Mouse (Mus musculus) lung, postnatal 10 days (tissue): ENCODE measurements at regions not wholly inside any gene's neighbourhood (a gene's known extent, or its start where the extent isn't known, plus 50 kb on each side); places are given as distances from the start of the nearest gene placed in this dataset.
A peak's percentile ranks its signal among the peaks of the same experiment; 100 is the strongest.

Experiments
- DNase-seq: peaks from one replicate; pipeline ENCODE4 v3.0.0; 2021

- DNase-seq, result no peak
Observed at GRCm38 (mm10) chr16:95929700-95930435, 60.9 kb downstream of the Psmg1 start.

- DNase-seq, result peak; percentile 42
Observed at GRCm38 (mm10) chr16:95928290-95929260, 62.2 kb downstream of the Psmg1 start.

- DNase-seq, result no peak
Observed at GRCm38 (mm10) chr16:95926558-95926957, 64.2 kb downstream of the Psmg1 start.

GRCm38 (mm10) chr16:95924716-95925115, 66.0 kb downstream of the Psmg1 start:
- no peak for DNase-seq

GRCm38 (mm10) chr16:95923991-95924390, 66.8 kb downstream of the Psmg1 start:
- no peak for DNase-seq

- no peak for DNase-seq
Observed at GRCm38 (mm10) chr16:95922369-95922934, 68.3 kb downstream of the Psmg1 start.

GRCm38 (mm10) chr16:95921169-95921568, 69.6 kb downstream of the Psmg1 start:
- no peak for DNase-seq

- no peak for DNase-seq
Observed at GRCm38 (mm10) chr16:95918651-95919425, 71.9 kb downstream of the Psmg1 start.

GRCm38 (mm10) chr16:95917635-95918407, 72.9 kb downstream of the Psmg1 start:
- no peak for DNase-seq

GRCm38 (mm10) chr16:95913879-95914278, 76.9 kb downstream of the Psmg1 start:
- DNase-seq, result no peak

GRCm38 (mm10) chr16:95904531-95905165, 86.1 kb downstream of the Psmg1 start:
- DNase-seq, result no peak

- no peak for DNase-seq
Observed at GRCm38 (mm10) chr16:95903383-95903913, 87.3 kb downstream of the Psmg1 start.

- DNase-seq, result no peak
Observed at GRCm38 (mm10) chr16:95902177-95902576, 88.6 kb downstream of the Psmg1 start.

- peak; percentile 22 for DNase-seq
Observed at GRCm38 (mm10) chr16:95901388-95901787, 89.4 kb downstream of the Psmg1 start.

- no peak for DNase-seq
Observed at GRCm38 (mm10) chr16:95900181-95900580, 90.6 kb downstream of the Psmg1 start.

- DNase-seq, result no peak
Observed at GRCm38 (mm10) chr16:95899672-95900071, 91.1 kb downstream of the Psmg1 start.

GRCm38 (mm10) chr16:95897843-95898242, 92.9 kb downstream of the Psmg1 start:
- no peak for DNase-seq

- DNase-seq, result no peak
Observed at GRCm38 (mm10) chr16:95896126-95896525, 94.6 kb downstream of the Psmg1 start.

- DNase-seq, result no peak
Observed at GRCm38 (mm10) chr16:95893534-95894290, 97.0 kb downstream of the Psmg1 start.

- DNase-seq, result no peak
Observed at GRCm38 (mm10) chr16:95892356-95892755, 98.4 kb downstream of the Psmg1 start.
